Mouse (Mus musculus): ENCODE data around the gene Timp2. TPM values are rescaled to one million over a fixed set of nuclear protein-coding genes. Genes with fewer than 3 reads are reported as not detected.

The Timp2 gene
- 234 and 274 TPM in 2 replicates for polyA plus RNA-seq (2012; rRNA removed)

GRCm38 (mm10) chr11:118355640-118356039 is at the start of gene Timp2:
Timp2 (minus strand) TSS chr11:118355740.

GRCm38 (mm10) chr11:118401760-118402280 is 46.3 kb upstream of the Timp2 start, which contains the start of gene Lgals3bp:
Lgals3bp (minus strand) TSS chr11:118402092.

DNA sequence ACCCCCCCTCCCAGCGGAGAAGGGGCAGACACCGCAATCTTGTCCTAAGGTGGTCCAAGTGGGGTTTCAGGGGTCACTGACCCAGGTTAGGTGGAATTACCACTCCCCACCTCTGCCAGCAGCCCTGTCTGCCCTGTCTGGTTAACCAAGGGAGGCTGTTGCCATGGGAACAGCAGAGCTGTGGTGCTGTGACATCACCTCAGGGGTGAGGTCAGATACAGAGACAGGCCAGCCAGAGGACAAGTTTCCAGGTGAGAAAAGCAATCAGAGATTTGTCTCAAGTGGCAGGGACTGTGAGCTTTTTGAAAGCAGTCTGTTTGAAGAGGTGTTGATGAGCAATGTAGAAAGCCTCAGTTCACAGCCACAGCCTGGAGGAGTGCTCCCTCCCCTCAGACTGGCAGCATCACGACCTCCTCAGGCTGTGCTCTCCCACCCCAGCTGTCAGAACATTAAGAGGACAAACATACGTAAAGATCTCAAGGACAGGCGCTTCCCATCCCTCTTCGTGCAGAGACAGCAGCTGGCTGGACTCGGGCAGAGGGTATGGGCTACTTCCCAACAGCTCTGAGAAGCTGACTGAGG is 13.0 kb downstream of the Timp2 start, which contains the start of gene Cep295nl:
TSS of gene Cep295nl (minus strand) at position 101 of the 582 bp plus-strand sequence.

DNA sequence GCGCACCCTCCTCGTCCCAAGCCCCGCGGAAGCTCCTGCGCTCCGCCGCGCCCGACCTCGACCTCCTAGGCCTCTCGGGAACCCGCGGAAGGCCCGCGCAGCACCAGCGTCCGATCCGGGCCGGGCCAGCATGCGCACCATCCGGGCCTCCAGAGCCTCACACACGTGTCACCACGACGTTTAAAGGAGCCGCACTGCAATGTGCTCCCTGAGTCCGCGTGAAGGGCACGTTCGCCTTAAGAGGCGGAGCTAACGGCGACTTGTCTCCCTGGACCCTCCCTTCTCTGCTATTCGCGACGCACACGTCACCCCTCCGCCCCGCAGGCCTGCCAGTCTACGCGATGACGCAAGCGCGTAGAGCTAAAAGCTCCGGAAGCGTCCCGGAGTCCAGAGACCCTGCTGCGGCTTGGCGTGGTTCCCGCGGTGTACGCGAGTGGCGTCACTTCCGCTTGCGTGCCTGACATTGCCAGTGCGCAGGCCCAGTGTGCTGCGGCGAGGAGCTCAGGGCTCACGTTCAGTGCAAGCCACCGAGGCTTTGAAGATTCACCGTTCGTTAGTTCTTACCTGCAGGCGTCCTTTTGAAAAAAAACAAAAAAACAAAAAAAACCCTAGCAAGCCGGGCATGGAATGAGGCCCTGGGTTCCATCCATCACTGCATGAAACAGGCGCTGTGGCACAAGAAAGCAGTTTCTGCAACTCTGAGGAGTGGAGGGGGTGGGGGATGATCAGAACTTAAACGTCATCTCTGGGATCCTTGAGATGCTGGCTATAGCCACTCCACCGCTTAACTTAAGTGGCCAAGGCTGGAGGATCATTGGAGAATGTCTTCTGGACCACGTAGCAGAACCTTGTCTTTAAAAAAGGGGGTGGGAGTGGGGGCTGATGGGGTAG is 65.3 kb downstream of the Timp2 start, which contains the start of gene Usp36:
TSS of gene Usp36 (minus strand) at position 246 of the 891 bp plus-strand sequence.

Other genes starting within 250 kb of the Timp2 start
- 1.5 and 2.0 TPM in 2 replicates for gene Dnah17, start 225.1 kb downstream of the Timp2 start, polyA plus RNA-seq (2012; rRNA removed)
- gene Cyth1, start 107.1 kb downstream of the Timp2 start, polyA plus RNA-seq (2012; rRNA removed), result 21.5 and 24.6 TPM in 2 replicates
- 26.2 and 32.4 TPM in 2 replicates for gene Usp36, start 65.5 kb downstream of the Timp2 start, polyA plus RNA-seq (2012; rRNA removed)
- 0.16 TPM in 1 of 2 replicates, not detected in the other for gene Cep295nl, start 13.2 kb downstream of the Timp2 start, polyA plus RNA-seq (2012; rRNA removed)
- 268 and 387 TPM in 2 replicates for gene Lgals3bp, start 46.4 kb upstream of the Timp2 start, polyA plus RNA-seq (2012; rRNA removed)
- 79.4 and 83.5 TPM in 2 replicates for gene Cant1, start 63.3 kb upstream of the Timp2 start, polyA plus RNA-seq (2012; rRNA removed)
- gene C1qtnf1, start 72.5 kb upstream of the Timp2 start, polyA plus RNA-seq (2012; rRNA removed), result 48.1 and 48.4 TPM in 2 replicates
- gene Engase, start 121.1 kb upstream of the Timp2 start, polyA plus RNA-seq (2012; rRNA removed), result 10.9 and 12.4 TPM in 2 replicates

All from ovary, adult 2 months (tissue).